Mouse (Mus musculus): ENCODE results near the gene Tle3.

The Tle3 gene

GRCm38 (mm10) chr9:61441206-61441913, 69.2 kb downstream of the Tle3 start:
- no peak for DNase-seq

GRCm38 (mm10) chr9:61442951-61443630, 70.9 kb downstream of the Tle3 start:
- no peak for DNase-seq

- DNase-seq = no peak
Measured at GRCm38 (mm10) chr9:61445151-61445550, 73.0 kb downstream of the Tle3 start.

- DNase-seq = no peak
Measured at GRCm38 (mm10) chr9:61445711-61446222, 73.6 kb downstream of the Tle3 start.

GRCm38 (mm10) chr9:61446965-61447364, 74.8 kb downstream of the Tle3 start:
- no peak for DNase-seq

- no peak for DNase-seq
Measured at GRCm38 (mm10) chr9:61449363-61449904, 77.3 kb downstream of the Tle3 start.

- DNase-seq = no peak
Measured at GRCm38 (mm10) chr9:61452081-61452480, 79.9 kb downstream of the Tle3 start.

- peak; percentile 54 for DNase-seq
Measured at GRCm38 (mm10) chr9:61455861-61456261, 83.7 kb downstream of the Tle3 start.

- no peak for DNase-seq
Measured at GRCm38 (mm10) chr9:61456441-61457161, 84.4 kb downstream of the Tle3 start.

GRCm38 (mm10) chr9:61457162-61457523, 85.0 kb downstream of the Tle3 start:
- DNase-seq = no peak

GRCm38 (mm10) chr9:61461859-61462258, 89.7 kb downstream of the Tle3 start:
- DNase-seq = no peak

- DNase-seq = no peak
Measured at GRCm38 (mm10) chr9:61467436-61467835, 95.3 kb downstream of the Tle3 start.

Data from kidney, adult 11 months (tissue).